Mouse (Mus musculus): ENCODE measurements around the gene Plscr3. TPM values are rescaled to one million over a fixed set of nuclear protein-coding genes. Genes with fewer than 3 reads are reported as not detected.

Plscr3 gene
- polyA plus RNA-seq, 1 experiment from 2014 or later: 28.0 TPM

GRCm38 (mm10) chr11:69899870-69900269 is 53.7 kb downstream of the Plscr3 start:
- no peak for ATAC-seq (ENCODE audit: low read depth)
- Histone ChIP-seq H3K4me1 (replicated peaks) (peaks cover 56% of the 10 kb centered on the region), H3K27me3 (no peaks in the 10 kb centered on the region; the same call in 1 of the 2 replicates), H3K4me3 (replicated peaks) (peak overlapping the region; percentile 93), H3K9ac (peak overlapping the region; percentile 18; the same call in 1 of the 2 replicates), H3K27ac (no peak overlapping the region), H3K4me2 (peak overlapping the region; percentile 87), H3K36me3 (peaks cover 20% of the 10 kb centered on the region), H3K9me3 (replicated peaks) (no peaks in the 10 kb centered on the region)
- WGBS (ENCODE audit: insufficient replicate concordance): 49% methylated on average over 4 of the region's 4 CpGs
- no peak for DNase-seq

GRCm38 (mm10) chr11:69900471-69901405 is 54.6 kb downstream of the Plscr3 start, which contains the start of the genes 2810408A11Rik and Neurl4:
Gene 2810408A11Rik, minus strand, starts transcription at chr11:69900987.
Gene Neurl4, plus strand, starts transcription at chr11:69901072.
- H3K9me3 ChIP-seq (replicated peaks): no peaks in the 10 kb centered on the region
- under 1% methylated on average over 38 of the region's 38 CpGs for WGBS (ENCODE audit: insufficient replicate concordance)
- peaks cover 29% of the 10 kb centered on the region for H3K36me3 ChIP-seq
- no peaks in the 10 kb centered on the region; the same call in 1 of the 2 replicates for H3K27me3 ChIP-seq
- peaks cover 47% of the 10 kb centered on the region for H3K4me1 ChIP-seq (replicated peaks)
- H3K27ac ChIP-seq: peak within 1 kb of the TSS; percentile 98
- peak; percentile 90 for DNase-seq
- H3K4me2 ChIP-seq: peak within 1 kb of the TSS; percentile 87
- peak within 1 kb of the TSS; percentile 94 for H3K9ac ChIP-seq
- peak; percentile 89 for ATAC-seq (ENCODE audit: low read depth)
- peak within 1 kb of the TSS; percentile 93 for H3K4me3 ChIP-seq (replicated peaks)

GRCm38 (mm10) chr11:69901406-69901846 is 55.2 kb downstream of the Plscr3 start:
- peak; percentile 92 for DNase-seq
- H3K27ac ChIP-seq: peak overlapping the region; percentile 98
- H3K4me2 ChIP-seq: peak overlapping the region; percentile 87
- H3K9me3 ChIP-seq (replicated peaks): no peaks in the 10 kb centered on the region
- H3K4me1 ChIP-seq (replicated peaks): peaks cover 44% of the 10 kb centered on the region
- H3K36me3 ChIP-seq: peaks cover 36% of the 10 kb centered on the region
- ATAC-seq (ENCODE audit: low read depth): peak; percentile 62
- H3K4me3 ChIP-seq (replicated peaks): peak overlapping the region; percentile 93
- H3K9ac ChIP-seq: peak overlapping the region; percentile 94
- under 1% methylated on average over 42 of the region's 42 CpGs for WGBS (ENCODE audit: insufficient replicate concordance)
- no peaks in the 10 kb centered on the region; the same call in 1 of the 2 replicates for H3K27me3 ChIP-seq

Small RNA genes lying within 50 kb of the gene (microRNA-seq; reads per million reads assigned to microRNA genes)
- not detected for gene Mir6924

Other genes starting within 250 kb of the Plscr3 start
- 21.7 and 30.8 TPM in 2 replicates for gene Atp1b2, start 240.4 kb upstream of the Plscr3 start, polyA plus RNA-seq (2015; fragmentation: Nextera tagmentation; extraction: Ambion mirVana)
- 33.4 and 34.8 TPM in 2 replicates for gene Shbg, start 228.5 kb upstream of the Plscr3 start, polyA plus RNA-seq (2015; fragmentation: Nextera tagmentation; extraction: Ambion mirVana)
- 11.6 and 12.3 TPM in 2 replicates for gene Sat2, start 224.4 kb upstream of the Plscr3 start, polyA plus RNA-seq (2015; fragmentation: Nextera tagmentation; extraction: Ambion mirVana)
- gene Fxr2, start 213.4 kb upstream of the Plscr3 start, polyA plus RNA-seq (2015; fragmentation: Nextera tagmentation; extraction: Ambion mirVana): 7.9 and 8.2 TPM in 2 replicates
- gene Sox15, start 191.1 kb upstream of the Plscr3 start, polyA plus RNA-seq (2015; fragmentation: Nextera tagmentation; extraction: Ambion mirVana): not detected in 2 replicates
- gene Mpdu1, start 183.7 kb upstream of the Plscr3 start, polyA plus RNA-seq (2015; fragmentation: Nextera tagmentation; extraction: Ambion mirVana): 36.9 and 39.2 TPM in 2 replicates
- 17.3 and 17.4 TPM in 2 replicates for gene Cd68, start 180.2 kb upstream of the Plscr3 start, polyA plus RNA-seq (2015; fragmentation: Nextera tagmentation; extraction: Ambion mirVana)
- gene Eif4a1, start 174.0 kb upstream of the Plscr3 start, polyA plus RNA-seq (2015; fragmentation: Nextera tagmentation; extraction: Ambion mirVana): 351 and 453 TPM in 2 replicates
- gene Senp3, start 164.3 kb upstream of the Plscr3 start, polyA plus RNA-seq (2015; fragmentation: Nextera tagmentation; extraction: Ambion mirVana): 37.3 and 38.6 TPM in 2 replicates
- gene Tnfsf13, start 160.6 kb upstream of the Plscr3 start, polyA plus RNA-seq (2015; fragmentation: Nextera tagmentation; extraction: Ambion mirVana): 0.10 TPM in 1 of 2 replicates, not detected in the other
- 2.1 and 2.6 TPM in 2 replicates for gene Tnfsf12, start 150.5 kb upstream of the Plscr3 start, polyA plus RNA-seq (2015; fragmentation: Nextera tagmentation; extraction: Ambion mirVana)
- gene Tnfsfm13, start 150.3 kb upstream of the Plscr3 start, polyA plus RNA-seq (2015; fragmentation: Nextera tagmentation; extraction: Ambion mirVana): 1.1 and 1.4 TPM in 2 replicates
- 9.6 and 10.8 TPM in 2 replicates for gene Polr2a, start 87.7 kb upstream of the Plscr3 start, polyA plus RNA-seq (2015; fragmentation: Nextera tagmentation; extraction: Ambion mirVana)
- not detected in 2 replicates for gene Slc35g3, start 84.4 kb upstream of the Plscr3 start, polyA plus RNA-seq (2015; fragmentation: Nextera tagmentation; extraction: Ambion mirVana)
- gene Zbtb4, start 80.5 kb upstream of the Plscr3 start, polyA plus RNA-seq (2015; fragmentation: Nextera tagmentation; extraction: Ambion mirVana): 0.38 and 0.43 TPM in 2 replicates
- 0.43 and 0.59 TPM in 2 replicates for gene Chrnb1, start 50.4 kb upstream of the Plscr3 start, polyA plus RNA-seq (2015; fragmentation: Nextera tagmentation; extraction: Ambion mirVana)
- 0.07 and 0.20 TPM in 2 replicates for gene Fgf11, start 44.5 kb upstream of the Plscr3 start, polyA plus RNA-seq (2015; fragmentation: Nextera tagmentation; extraction: Ambion mirVana)
- 0.46 and 0.50 TPM in 2 replicates for gene Tmem102, start 40.8 kb upstream of the Plscr3 start, polyA plus RNA-seq (2015; fragmentation: Nextera tagmentation; extraction: Ambion mirVana)
- not detected in 2 replicates for gene Gm39566, start 31.1 kb upstream of the Plscr3 start, polyA plus RNA-seq (2015; fragmentation: Nextera tagmentation; extraction: Ambion mirVana)
- gene Spem2, start 27.9 kb upstream of the Plscr3 start, polyA plus RNA-seq (2015; fragmentation: Nextera tagmentation; extraction: Ambion mirVana): not detected in 2 replicates
- not detected in 2 replicates for gene Spem1, start 24.2 kb upstream of the Plscr3 start, polyA plus RNA-seq (2015; fragmentation: Nextera tagmentation; extraction: Ambion mirVana)
- 0.68 and 0.75 TPM in 2 replicates for gene Nlgn2, start 8.6 kb upstream of the Plscr3 start, polyA plus RNA-seq (2015; fragmentation: Nextera tagmentation; extraction: Ambion mirVana)
- 321 and 345 TPM in 2 replicates for gene Tmem256, start 7.9 kb upstream of the Plscr3 start, polyA plus RNA-seq (2015; fragmentation: Nextera tagmentation; extraction: Ambion mirVana)
- gene Tnk1, start 12.4 kb downstream of the Plscr3 start, polyA plus RNA-seq (2015; fragmentation: Nextera tagmentation; extraction: Ambion mirVana): 0.76 and 1.5 TPM in 2 replicates
- gene Tmem95, start 31.6 kb downstream of the Plscr3 start, polyA plus RNA-seq (2015; fragmentation: Nextera tagmentation; extraction: Ambion mirVana): not detected in 2 replicates
- gene Kctd11, start 35.0 kb downstream of the Plscr3 start, polyA plus RNA-seq (2015; fragmentation: Nextera tagmentation; extraction: Ambion mirVana): 0.89 and 1.3 TPM in 2 replicates
- gene Acap1, start 49.2 kb downstream of the Plscr3 start, polyA plus RNA-seq (2015; fragmentation: Nextera tagmentation; extraction: Ambion mirVana): 4.4 and 4.9 TPM in 2 replicates
- 0.89 and 1.0 TPM in 2 replicates for gene 2810408A11Rik, start 54.6 kb downstream of the Plscr3 start, polyA plus RNA-seq (2015; fragmentation: Nextera tagmentation; extraction: Ambion mirVana)
- 2.3 and 2.8 TPM in 2 replicates for gene Neurl4, start 54.7 kb downstream of the Plscr3 start, polyA plus RNA-seq (2015; fragmentation: Nextera tagmentation; extraction: Ambion mirVana)
- gene Gps2, start 67.5 kb downstream of the Plscr3 start, polyA plus RNA-seq (2015; fragmentation: Nextera tagmentation; extraction: Ambion mirVana): 107 and 116 TPM in 2 replicates
- gene Eif5a, start 75.6 kb downstream of the Plscr3 start, polyA plus RNA-seq (2015; fragmentation: Nextera tagmentation; extraction: Ambion mirVana): 1,847 and 1,941 TPM in 2 replicates
- gene Ybx2, start 89.4 kb downstream of the Plscr3 start, polyA plus RNA-seq (2015; fragmentation: Nextera tagmentation; extraction: Ambion mirVana): 0.28 and 0.30 TPM in 2 replicates
- 14.2 TPM in 2 replicates for gene Slc2a4, start 101.8 kb downstream of the Plscr3 start, polyA plus RNA-seq (2015; fragmentation: Nextera tagmentation; extraction: Ambion mirVana)
- gene Cldn7, start 118.4 kb downstream of the Plscr3 start, polyA plus RNA-seq (2015; fragmentation: Nextera tagmentation; extraction: Ambion mirVana): 2.4 and 4.2 TPM in 2 replicates
- gene Ctdnep1, start 134.8 kb downstream of the Plscr3 start, polyA plus RNA-seq (2015; fragmentation: Nextera tagmentation; extraction: Ambion mirVana): 8.7 and 10.1 TPM in 2 replicates
- 84.9 and 86.9 TPM in 2 replicates for gene Elp5, start 136.1 kb downstream of the Plscr3 start, polyA plus RNA-seq (2015; fragmentation: Nextera tagmentation; extraction: Ambion mirVana)
- gene Gabarap, start 144.8 kb downstream of the Plscr3 start, polyA plus RNA-seq (2015; fragmentation: Nextera tagmentation; extraction: Ambion mirVana): 259 and 294 TPM in 2 replicates
- 29.8 and 32.7 TPM in 2 replicates for gene Phf23, start 149.4 kb downstream of the Plscr3 start, polyA plus RNA-seq (2015; fragmentation: Nextera tagmentation; extraction: Ambion mirVana)
- 6.4 and 7.4 TPM in 2 replicates for gene Dvl2, start 154.2 kb downstream of the Plscr3 start, polyA plus RNA-seq (2015; fragmentation: Nextera tagmentation; extraction: Ambion mirVana)
- 83.7 and 87.2 TPM in 2 replicates for gene Acadvl, start 169.0 kb downstream of the Plscr3 start, polyA plus RNA-seq (2015; fragmentation: Nextera tagmentation; extraction: Ambion mirVana)
- gene Dlg4, start 170.6 kb downstream of the Plscr3 start, polyA plus RNA-seq (2015; fragmentation: Nextera tagmentation; extraction: Ambion mirVana): 1.1 and 1.2 TPM in 2 replicates
- 1.4 and 1.8 TPM in 2 replicates for gene Asgr1, start 207.7 kb downstream of the Plscr3 start, polyA plus RNA-seq (2015; fragmentation: Nextera tagmentation; extraction: Ambion mirVana)
- gene Asgr2, start 246.3 kb downstream of the Plscr3 start, polyA plus RNA-seq (2015; fragmentation: Nextera tagmentation; extraction: Ambion mirVana): 5.2 and 5.7 TPM in 2 replicates